Mouse (Mus musculus): ENCODE results near the gene Chd6.
A peak's percentile ranks its signal among the peaks of the same experiment; 100 is the strongest.

- peak; percentile 59 for TF ChIP-seq CTCF (IDR thresholded peaks at IDR 0.05; ENCODE audit: low read depth)
- TF ChIP-seq EP300 (optimal IDR thresholded peaks at IDR 0.05) = no peak
Measured at GRCm38 (mm10) chr2:160958737-160959136, 150.1 kb downstream of the Chd6 start.
